Mouse (Mus musculus) heart, postnatal 0 days (tissue): ENCODE measurements at regions not wholly inside any gene's neighbourhood (a gene's known extent, or its start where the extent isn't known, plus 50 kb on each side); places are given as distances from the start of the nearest gene placed in this dataset.
A peak's percentile ranks its signal among the peaks of the same experiment; 100 is the strongest.

Source experiments
- ATAC-seq: fragments of 200-750 bp; cut with Nextera tagmentation; 2 replicates; pipeline ENCODE4 v1.8.0; 2017; ENCODE audit warnings: low read depth, moderate number of reproducible peaks, moderate library complexity; ENCODE audit not compliant: insufficient read depth
- DNase-seq: peaks from one replicate; pipeline ENCODE4 v3.0.0-alpha.2; 2016; ENCODE audit warnings: low spot score
- H3K27ac ChIP-seq: fragments of 300-500 bp; sonication (generic); 2 replicates; pipeline ENCODE4 v1.5.1; 2014; ENCODE audit warnings: low read depth, mild to moderate bottlenecking
- H3K27me3 ChIP-seq: fragments of 300-500 bp; sonication (generic); 2 replicates; pipeline ENCODE4 v1.6.1; 2014; ENCODE audit warnings: low read length, mixed read lengths; ENCODE audit not compliant: control insufficient read depth, insufficient read depth
- H3K36me3 ChIP-seq: fragments of 300-500 bp; sonication (generic); replicated peaks from 2 replicates; pipeline ENCODE4 v1.6.1; 2014; ENCODE audit warnings: low read length, mixed read lengths; ENCODE audit not compliant: control insufficient read depth, insufficient read depth
- H3K4me1 ChIP-seq: fragments of 300-500 bp; sonication (generic); 2 replicates; pipeline ENCODE4 v1.6.1; 2014; ENCODE audit warnings: antibody characterized with exemption; ENCODE audit not compliant: control insufficient read depth, insufficient read depth
- H3K4me2 ChIP-seq: fragments of 300-500 bp; sonication (generic); 2 replicates; pipeline ENCODE4 v1.6.1; 2014; ENCODE audit warnings: low read depth, mild to moderate bottlenecking, low read length, moderate library complexity
- H3K4me3 ChIP-seq: fragments of 300-500 bp; sonication (generic); 2 replicates; pipeline ENCODE4 v1.5.1; 2014; ENCODE audit warnings: low read depth, low read length
- H3K9ac ChIP-seq: fragments of 300-500 bp; sonication (generic); replicated peaks from 2 replicates; pipeline ENCODE4 v1.6.1; 2014; ENCODE audit warnings: low read depth, low read length, mixed read lengths
- H3K9me3 ChIP-seq: fragments of 300-500 bp; sonication (generic); replicated peaks from 2 replicates; pipeline ENCODE4 v1.6.1; 2016; ENCODE audit warnings: low read length; ENCODE audit not compliant: control insufficient read depth
- CTCF ChIP-seq: IDR thresholded peaks from 2 replicates; pipeline ENCODE4 v1.5.1; 2016; ENCODE audit warnings: antibody characterized with exemption, control low read depth, low read depth
- EP300 ChIP-seq: IDR thresholded peaks from 2 replicates; pipeline ENCODE4 v1.6.1; 2016; ENCODE audit warnings: antibody characterized with exemption, low read depth
- WGBS: fragments of 180-500 bp; shearing (Covaris S2); extraction: QIAGEN DNeasy Blood & Tissue Kit; methylation state at CpG from one replicate; pipeline ENCODE4 v1.1.7; 2014; 5-methylcytosine and 5-hydroxymethylcytosine counted together

GRCm38 (mm10) chrX:11894280-11894662 lies 265.9 kb downstream of the Bcor start:
- ATAC-seq, result no peak

GRCm38 (mm10) chrX:11895396-11895795 lies 264.8 kb downstream of the Bcor start:
- WGBS, result 41% methylated on average over 5 of the region's 5 CpGs
- H3K4me3 ChIP-seq, result no peak overlapping the region
- no peak for TF ChIP-seq CTCF
- no peak for TF ChIP-seq EP300
- H3K27me3 ChIP-seq, result no peaks in the 10 kb centered on the region
- H3K9me3 ChIP-seq, result no peaks in the 10 kb centered on the region
- H3K4me1 ChIP-seq, result no peaks in the 10 kb centered on the region
- no peak overlapping the region for H3K27ac ChIP-seq
- peak; percentile 9 for DNase-seq
- ATAC-seq, result no peak
- H3K4me2 ChIP-seq, result no peak overlapping the region
- H3K36me3 ChIP-seq, result no peaks in the 10 kb centered on the region
- H3K9ac ChIP-seq, result no peak overlapping the region

More at GRCm38 (mm10) chrX:11894280-11894662, 265.9 kb downstream of the Bcor start:
- Histone ChIP-seq H3K4me2 (no peak overlapping the region), H3K9me3 (no peaks in the 10 kb centered on the region), H3K27ac (no peak overlapping the region), H3K4me3 (no peak overlapping the region), H3K4me1 (no peaks in the 10 kb centered on the region), H3K36me3 (no peaks in the 10 kb centered on the region), H3K9ac (no peak overlapping the region), H3K27me3 (no peaks in the 10 kb centered on the region)
- TF ChIP-seq EP300, result no peak
- no peak for TF ChIP-seq CTCF
- DNase-seq, result no peak
- 47% methylated on average over 5 of the region's 6 CpGs for WGBS

- no peak overlapping the region for H3K9ac ChIP-seq
- no peak overlapping the region for H3K27ac ChIP-seq
- no peaks in the 10 kb centered on the region for H3K27me3 ChIP-seq
- H3K4me2 ChIP-seq, result no peak overlapping the region
- DNase-seq, result no peak
- no peak for ATAC-seq
- no peak overlapping the region for H3K4me3 ChIP-seq
- no peaks in the 10 kb centered on the region for H3K9me3 ChIP-seq
- no peak for TF ChIP-seq EP300
- TF ChIP-seq CTCF, result no peak
- WGBS, result 86% methylated on average over 8 of the region's 8 CpGs
- H3K4me1 ChIP-seq, result no peaks in the 10 kb centered on the region
- H3K36me3 ChIP-seq, result no peaks in the 10 kb centered on the region
These were observed 261.9 kb downstream of the Bcor start for GRCm38 (mm10) chrX:11898280-11898679.

DNA sequence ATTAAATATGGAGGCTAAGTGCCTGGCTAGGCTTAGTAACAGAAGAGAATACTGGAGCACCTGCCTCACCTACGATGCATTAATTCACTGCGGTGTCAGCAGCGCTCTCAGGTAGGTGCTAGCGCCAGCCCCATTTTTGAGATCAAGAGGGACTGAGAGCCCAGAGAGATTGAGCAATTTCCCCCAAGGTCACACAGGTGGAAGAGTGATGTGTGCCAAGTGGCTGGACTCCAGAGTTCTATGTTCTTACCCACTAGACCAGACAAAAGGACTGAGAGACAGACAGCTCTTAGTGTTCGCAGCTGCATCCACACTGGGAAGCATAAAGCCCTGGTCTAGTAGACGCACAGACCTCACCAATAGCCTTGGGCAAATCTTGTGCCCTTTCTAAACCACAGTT lies 261.1 kb downstream of the Bcor start:
- H3K36me3 ChIP-seq, result no peaks in the 10 kb centered on the region
- no peak overlapping the region for H3K4me2 ChIP-seq
- no peak overlapping the region for H3K27ac ChIP-seq
- no peaks in the 10 kb centered on the region for H3K9me3 ChIP-seq
- no peak overlapping the region for H3K9ac ChIP-seq
- ATAC-seq (no peak), DNase-seq (no peak)
- no peaks in the 10 kb centered on the region for H3K27me3 ChIP-seq
- H3K4me3 ChIP-seq, result no peak overlapping the region
- 89% methylated on average over 6 of the region's 6 CpGs for WGBS
- TF ChIP-seq EP300 (no peak), CTCF (no peak)
- no peaks in the 10 kb centered on the region for H3K4me1 ChIP-seq

DNA sequence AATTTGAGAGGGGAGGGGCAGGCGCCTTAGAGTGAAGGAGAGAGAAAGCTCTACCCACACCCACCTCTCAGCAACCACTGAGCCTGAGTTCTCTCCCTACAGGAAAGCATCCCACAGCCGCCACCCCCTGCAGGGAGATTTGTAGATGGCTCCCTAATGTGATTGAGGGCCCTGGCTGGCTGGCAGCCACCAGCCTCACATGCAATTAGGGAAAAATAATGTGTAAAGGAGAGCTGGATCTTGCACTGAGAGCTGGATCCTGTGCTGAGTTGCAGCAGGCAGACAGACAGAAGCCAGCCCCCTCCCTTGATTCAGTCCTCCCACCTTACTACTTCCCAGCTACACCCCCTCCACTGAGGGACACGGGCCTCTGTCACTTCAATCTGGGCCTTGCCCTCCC lies 260.2 kb downstream of the Bcor start:
- no peak overlapping the region for H3K27ac ChIP-seq
- ATAC-seq (no peak), DNase-seq (no peak)
- no peak for TF ChIP-seq CTCF
- TF ChIP-seq EP300, result no peak
- no peaks in the 10 kb centered on the region for H3K4me1 ChIP-seq
- H3K36me3 ChIP-seq, result no peaks in the 10 kb centered on the region
- no peak overlapping the region for H3K9ac ChIP-seq
- 46% methylated on average over 3 of the region's 3 CpGs for WGBS
- no peaks in the 10 kb centered on the region for H3K9me3 ChIP-seq
- no peaks in the 10 kb centered on the region for H3K27me3 ChIP-seq
- H3K4me3 ChIP-seq, result no peak overlapping the region
- H3K4me2 ChIP-seq, result no peak overlapping the region

- no peaks in the 10 kb centered on the region for H3K4me1 ChIP-seq
- H3K27me3 ChIP-seq, result no peaks in the 10 kb centered on the region
- H3K27ac ChIP-seq, result no peak overlapping the region
- H3K9ac ChIP-seq, result no peak overlapping the region
- no peak for ATAC-seq
- H3K4me3 ChIP-seq, result no peak overlapping the region
- DNase-seq, result no peak
- H3K36me3 ChIP-seq, result no peaks in the 10 kb centered on the region
- no peaks in the 10 kb centered on the region for H3K9me3 ChIP-seq
- TF ChIP-seq EP300 (no peak), CTCF (no peak)
- no peak overlapping the region for H3K4me2 ChIP-seq
- WGBS, result 46% methylated on average over 5 of the region's 5 CpGs
These were observed 258.4 kb downstream of the Bcor start for GRCm38 (mm10) chrX:11901791-11902190.
